Mouse (Mus musculus) urinary bladder, postnatal 36 days (tissue): ENCODE results near the gene Epha10.
A peak's percentile ranks its signal among the peaks of the same experiment; 100 is the strongest.

Experiments used
- DNase-seq, 2 experiments: peaks; one replicate each; pipeline ENCODE4 v3.0.0; 2022; ENCODE audit warnings: low spot score in 2 of 2, mixed read lengths in 1 of 2

The Epha10 gene

DNA sequence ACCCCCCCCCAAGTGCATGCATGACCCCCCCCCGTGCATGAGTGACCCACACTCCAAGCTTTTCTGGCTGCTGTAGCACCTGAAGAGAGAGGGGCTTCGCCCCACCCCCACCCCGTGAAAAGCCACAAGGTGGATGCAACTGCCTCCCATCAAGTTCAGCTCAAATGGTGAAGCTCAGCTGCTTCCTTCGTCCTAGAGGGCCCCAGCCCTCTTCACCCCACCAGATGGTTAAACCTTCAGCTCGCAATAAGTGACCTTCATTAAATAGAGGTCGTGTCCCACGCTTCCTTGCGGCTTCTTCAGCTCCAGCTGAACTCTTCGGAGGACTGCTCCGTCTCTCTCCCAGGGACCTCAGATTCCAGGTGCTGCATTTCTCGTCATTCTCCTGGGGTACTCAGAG, at the start of gene Epha10:
Gene Epha10 (plus strand): TSS at position 301 of the 400 bp plus-strand sequence.
- no peak for DNase-seq

DNA sequence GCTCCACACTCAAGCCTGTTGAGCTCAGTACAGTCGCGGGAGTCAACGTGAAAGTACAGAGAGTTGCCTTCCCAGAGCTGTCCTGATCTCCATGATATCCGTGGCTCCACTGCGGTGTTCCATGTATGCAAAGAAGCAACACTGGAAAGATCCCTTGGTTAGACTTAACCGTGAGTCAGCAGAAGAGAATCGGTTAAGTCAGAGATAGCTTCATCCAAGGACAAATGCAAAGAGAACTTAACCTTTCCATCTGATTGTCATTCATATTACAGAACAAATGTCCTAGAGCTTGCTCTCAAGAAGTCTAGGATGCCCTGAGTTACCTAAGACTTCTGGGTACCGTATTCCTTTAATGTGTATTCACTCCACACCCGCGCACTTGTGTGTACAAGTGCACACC, 47.9 kb upstream of the Epha10 start:
- no peak for DNase-seq

DNA sequence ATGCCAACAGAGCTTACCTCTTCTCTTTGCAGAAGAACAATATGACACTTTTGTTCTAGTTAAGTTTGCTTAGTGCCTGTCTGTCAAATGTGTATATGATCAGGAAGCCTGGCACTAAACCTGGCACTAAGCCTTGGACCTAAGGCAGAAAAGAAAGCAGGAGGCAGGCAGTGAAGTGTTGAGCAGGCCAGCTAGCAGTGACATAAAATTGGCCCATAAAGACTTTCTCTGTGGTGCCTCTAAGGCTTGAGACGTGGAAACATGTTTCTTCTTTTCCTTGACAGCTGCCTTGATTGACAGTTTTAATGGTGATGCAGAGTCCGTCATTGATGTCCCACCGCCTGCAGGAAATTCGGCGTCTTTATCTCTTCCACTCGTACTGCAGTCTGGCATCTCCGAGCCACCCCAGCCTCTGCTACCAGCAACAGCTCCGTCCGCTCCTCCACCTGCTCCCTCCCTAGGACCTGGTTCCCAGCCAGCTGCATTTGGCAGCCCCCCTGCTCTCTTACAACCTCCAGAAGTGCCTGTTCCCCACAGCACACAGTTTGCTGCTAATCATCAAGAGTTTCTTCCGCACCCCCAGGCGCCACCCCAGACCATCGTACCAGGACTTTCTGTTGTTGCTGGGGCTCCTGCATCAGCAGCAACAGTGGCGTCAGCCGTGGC, 42.5 kb upstream of the Epha10 start:
- no peak for DNase-seq

DNA sequence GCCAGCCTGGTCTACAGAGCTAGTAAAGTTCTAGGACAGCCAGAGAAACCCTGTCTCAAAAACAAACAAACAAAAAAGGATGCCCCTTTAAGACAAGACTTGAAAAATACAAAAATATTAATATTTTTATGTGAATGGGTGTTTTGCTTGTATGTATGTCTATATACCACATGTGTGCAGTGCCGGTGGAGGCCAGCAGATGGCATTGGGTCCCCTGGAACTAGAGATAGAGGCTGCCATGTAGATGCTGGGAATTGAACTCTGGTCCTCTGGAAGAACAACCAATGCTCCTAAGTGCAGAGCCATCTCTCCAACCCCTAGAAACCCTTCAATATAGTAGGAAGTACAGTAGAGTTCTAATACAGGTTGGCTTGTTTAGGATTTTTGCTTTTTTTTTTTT, 39.7 kb upstream of the Epha10 start:
- DNase-seq: no peak

DNA sequence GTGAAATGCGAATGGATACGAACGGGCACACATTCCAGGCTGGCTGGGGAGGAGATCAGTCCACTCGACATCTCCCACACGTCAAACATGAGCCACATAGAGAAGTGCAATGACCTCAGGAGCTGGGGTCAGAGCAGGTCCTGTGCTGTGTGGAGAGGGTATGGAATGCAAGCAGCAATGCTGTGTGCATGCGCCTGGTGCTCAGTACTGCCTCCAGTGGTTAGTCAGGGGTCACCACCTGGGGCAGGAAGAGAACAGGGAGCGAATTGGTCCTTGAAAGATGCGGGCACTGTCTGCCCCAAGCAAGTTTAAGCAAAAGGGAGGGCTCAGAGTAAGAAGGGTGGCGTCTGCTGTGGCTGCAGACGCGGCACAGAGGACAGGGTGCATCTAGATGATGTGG, 37.2 kb upstream of the Epha10 start:
- DNase-seq: no peak

DNA sequence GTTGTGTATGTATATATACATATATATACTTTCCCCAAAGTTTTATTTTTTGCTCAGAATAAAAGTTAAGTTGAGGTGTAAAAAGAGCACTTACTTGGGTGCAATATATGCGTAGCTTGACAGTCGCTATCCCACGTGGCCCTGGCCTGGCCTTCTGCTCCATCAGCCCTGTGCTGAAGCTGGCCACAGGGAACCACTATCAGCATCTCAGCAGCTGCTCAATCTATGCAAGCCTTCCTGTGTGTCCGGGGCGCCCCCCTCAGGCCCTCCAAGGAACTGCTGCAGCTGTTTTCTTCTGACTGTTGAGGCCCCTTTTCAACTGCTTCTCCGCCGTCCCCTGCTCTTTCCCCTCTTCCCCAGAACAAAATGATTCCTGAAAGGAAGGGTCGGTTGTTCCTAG, 33.1 kb upstream of the Epha10 start:
- peak; percentile 62 to 72 for DNase-seq

DNA sequence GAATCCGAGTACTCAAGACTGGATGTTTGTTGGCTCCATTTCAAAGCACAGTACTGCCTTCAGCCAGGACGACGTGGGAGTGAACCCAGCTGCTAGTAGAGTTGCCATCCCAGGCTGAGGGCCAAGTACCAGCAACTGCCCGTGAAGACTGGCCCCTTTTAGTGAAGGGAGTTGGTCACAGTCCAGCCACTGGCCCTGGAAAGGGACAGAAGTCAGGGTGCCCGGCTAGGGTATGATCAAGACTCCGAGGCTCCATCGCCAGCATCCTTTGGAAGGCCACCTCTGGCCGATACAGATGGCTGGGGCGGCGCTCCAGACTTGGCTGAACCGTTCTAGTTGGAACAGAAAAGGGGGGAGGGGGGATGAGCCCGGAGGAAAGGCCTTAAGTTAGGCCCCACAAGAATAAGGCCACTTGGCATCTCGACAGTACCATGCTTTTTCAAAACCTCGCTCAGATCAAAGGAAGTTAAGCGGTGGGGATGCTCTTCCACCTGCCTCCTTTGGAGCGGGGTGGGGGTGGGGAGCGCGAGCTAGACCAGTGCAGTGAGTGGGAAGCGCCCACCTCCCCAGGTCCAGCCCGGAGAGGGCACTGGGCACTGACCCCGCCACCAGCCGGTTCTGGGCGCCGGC, 31.0 kb upstream of the Epha10 start:
- DNase-seq: peak; percentile 18 to 54

DNA sequence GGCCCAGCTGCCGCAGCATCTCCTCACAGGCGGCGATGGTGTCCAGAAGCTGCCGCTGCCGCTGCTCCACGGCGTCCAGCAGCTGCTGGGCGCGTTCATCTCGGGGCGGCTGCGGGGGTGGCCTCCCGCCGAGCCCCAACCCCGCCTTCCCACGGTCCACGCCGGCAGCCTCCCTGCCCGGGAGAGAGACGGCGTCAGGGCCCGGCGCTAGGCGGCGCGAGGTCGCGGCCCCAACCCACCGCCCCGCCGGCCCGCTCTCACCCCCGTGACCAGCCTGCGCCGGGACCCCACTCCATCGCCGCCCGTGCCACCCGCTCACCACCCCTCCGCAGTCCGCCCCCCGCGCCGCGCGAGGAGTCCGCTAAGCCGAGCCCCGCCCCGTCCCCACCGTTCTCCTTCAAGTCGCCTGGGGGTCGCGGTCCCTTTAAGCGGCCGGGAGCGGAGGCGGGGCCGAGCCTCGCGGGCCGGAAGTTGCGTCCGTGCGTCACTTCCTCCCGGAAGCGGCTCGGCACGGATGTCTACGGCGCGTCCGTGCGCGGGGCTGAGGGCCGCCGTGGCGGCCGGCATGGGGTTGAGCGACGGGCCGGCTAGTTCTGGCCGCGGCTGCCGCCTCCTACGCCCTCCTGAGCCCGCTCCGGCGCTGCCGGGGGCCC, 30.3 kb upstream of the Epha10 start, which contains the start of gene Yrdc:
Gene Yrdc (plus strand): TSS at position 419 of the 653 bp plus-strand sequence.
- DNase-seq: peak; percentile 92 to 93

DNA sequence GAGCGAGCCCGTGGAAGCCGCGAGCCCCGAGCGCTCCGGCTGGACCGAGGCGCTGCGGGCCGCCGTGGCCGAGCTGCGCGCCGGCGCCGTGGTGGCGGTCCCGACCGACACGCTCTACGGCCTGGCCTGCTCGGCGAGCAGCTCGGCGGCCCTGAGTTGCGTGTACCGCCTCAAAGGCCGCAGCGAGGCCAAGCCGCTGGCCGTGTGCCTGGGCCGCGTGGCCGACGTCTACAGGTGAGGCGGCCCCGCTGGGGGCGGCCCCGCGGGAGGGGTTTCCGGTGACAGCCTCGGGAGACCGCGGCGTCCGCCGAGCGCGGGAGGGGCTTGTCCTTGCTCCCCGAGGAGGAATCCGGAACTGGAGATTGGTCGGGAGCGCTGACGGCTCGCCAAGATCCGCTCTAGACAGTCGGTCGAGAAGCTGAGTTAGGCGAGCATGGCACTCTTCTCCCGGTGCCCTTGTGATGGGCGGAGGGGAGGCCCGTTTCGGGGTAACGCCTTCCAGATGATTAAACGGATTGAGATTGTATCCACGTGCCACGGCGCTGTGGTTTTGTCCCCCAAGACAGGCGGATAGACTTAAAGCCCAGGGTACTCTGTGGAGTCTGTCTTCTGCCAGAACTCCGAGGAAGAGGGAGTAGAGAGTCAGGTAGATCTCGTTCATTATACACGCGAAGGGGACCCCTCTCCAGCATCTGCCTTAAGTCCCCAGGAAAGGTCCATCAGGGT, 29.6 kb upstream of the Epha10 start, which contains the start of gene 1110065P20Rik:
Gene 1110065P20Rik (minus strand): TSS at position 264 of the 726 bp plus-strand sequence.
- peak; percentile 64 to 78 for DNase-seq

DNA sequence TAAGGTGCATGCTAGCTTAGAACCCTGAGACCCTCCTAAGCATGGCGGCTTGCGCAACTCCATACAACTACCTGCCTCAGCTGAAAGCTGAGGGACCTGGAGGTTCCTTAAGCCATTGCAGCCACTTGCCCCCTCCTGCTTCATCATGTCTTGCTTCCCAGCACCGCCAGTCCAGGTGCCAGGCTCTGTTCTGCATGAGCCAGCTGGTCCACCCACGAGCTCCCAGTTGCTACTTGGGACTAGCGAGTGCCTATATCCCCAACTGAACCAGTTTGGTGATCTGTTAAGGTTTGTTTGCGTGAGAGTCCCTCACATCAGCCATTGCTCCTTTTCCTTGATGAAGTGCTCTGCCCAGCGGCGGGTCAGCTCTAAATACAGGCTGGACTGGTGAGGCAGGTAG, 24.4 kb upstream of the Epha10 start:
- DNase-seq: no peak

DNA sequence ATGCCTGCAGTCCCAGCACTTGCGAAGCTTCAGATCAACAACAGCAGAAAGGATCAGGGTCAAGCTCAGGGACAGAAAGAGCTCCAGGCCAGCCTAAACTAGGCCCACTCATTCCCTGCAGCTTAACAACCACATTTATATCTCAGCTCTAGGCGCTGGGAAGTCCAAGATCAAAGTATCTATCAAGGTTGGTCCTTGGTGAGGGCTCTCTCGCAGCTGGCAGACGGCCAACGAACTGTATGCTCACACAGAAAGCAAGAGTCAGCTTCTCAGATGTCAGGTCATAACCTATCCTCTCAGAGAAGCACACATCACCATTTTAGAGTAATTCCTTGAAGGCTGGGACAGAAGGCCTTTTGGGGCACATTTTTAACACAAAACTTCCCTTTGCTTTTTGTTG, 22.3 kb upstream of the Epha10 start:
- DNase-seq: no peak

DNA sequence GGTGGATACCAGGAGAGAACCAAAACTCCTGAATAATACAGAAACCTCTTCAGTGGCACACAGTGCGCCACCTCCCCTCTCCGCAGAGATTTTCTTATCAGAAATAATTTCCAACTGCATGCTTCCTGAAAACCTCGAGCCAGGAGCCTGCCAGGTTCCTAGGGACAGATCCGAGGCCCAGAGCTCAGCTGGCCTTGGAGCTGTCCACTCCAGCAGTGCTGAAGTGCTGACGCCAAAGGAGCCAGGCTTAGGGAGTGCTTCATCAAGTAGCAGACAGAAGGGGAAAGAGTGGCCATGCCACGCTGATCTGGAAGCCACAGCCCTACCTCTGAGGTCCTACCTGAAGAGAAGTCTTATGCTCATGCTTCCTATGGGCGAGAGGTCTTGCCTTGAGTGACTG, 20.3 kb upstream of the Epha10 start:
- peak; percentile 32 to 57 for DNase-seq

DNA sequence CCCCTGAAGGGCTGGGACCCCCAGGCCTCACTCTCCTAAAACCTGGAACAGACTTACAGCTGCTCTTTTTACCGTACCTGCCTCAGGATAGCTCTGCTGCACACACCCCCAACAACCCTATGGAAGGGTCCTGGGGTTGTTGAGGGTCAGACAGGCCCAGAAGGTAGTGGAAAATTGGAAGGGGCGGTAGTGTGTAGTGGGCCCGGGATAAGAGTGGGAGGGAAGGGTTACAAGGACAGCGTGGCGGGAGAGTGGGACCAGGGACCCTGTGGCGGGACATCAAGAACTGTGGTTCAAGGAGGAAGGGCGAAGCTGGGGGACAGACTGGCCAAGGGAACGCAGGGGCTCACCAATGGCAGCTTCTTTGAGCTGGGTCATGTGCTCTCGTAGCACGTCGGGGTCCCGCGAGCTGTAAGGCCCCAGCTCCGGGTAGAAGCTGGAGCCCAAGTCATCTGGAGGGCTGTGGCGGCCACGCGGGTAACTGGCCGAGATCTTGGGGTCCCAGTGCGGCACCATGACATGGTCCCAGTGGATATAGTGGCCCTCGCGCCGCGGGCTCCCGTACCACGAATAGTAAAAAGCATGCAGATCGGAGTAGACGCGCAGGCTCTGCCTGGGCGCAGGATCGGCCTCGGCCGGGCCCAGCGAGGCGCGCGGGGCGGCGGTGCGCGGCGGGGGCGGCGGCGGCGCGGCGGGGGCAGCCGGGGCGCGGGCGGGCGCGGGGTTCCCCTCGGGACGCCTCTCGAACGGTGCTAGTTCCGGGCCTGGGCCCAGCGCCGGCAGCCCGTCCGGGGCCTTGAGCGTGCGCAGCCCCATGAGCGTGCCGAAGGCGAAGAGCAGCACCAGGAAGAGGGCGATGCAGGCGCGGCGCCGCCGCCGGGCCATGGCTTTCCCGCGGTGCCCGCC, 19.2 kb upstream of the Epha10 start, which contains the start of gene Maneal:
Gene Maneal (minus strand): TSS at position 889 of the 906 bp plus-strand sequence.
- DNase-seq: no peak

DNA sequence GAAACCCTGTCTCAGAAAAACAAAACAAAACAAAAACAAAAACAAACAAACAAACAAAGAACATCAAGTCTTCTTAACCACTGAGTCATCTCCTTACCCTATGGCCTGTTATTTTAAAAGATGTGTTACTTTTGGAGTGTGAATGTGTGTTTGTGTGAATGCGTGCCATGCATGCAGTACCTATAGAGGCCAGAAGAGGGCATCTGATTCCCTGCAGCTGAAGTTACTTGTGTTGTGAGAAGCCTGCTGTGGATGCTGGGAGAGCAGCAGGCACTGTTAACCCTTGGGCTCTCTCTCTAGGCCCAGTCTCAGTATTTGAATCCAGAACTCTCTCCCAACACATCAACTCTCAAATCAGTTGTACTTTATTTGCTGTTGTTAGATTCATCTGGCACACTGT, 8.0 kb upstream of the Epha10 start:
- no peak for DNase-seq

DNA sequence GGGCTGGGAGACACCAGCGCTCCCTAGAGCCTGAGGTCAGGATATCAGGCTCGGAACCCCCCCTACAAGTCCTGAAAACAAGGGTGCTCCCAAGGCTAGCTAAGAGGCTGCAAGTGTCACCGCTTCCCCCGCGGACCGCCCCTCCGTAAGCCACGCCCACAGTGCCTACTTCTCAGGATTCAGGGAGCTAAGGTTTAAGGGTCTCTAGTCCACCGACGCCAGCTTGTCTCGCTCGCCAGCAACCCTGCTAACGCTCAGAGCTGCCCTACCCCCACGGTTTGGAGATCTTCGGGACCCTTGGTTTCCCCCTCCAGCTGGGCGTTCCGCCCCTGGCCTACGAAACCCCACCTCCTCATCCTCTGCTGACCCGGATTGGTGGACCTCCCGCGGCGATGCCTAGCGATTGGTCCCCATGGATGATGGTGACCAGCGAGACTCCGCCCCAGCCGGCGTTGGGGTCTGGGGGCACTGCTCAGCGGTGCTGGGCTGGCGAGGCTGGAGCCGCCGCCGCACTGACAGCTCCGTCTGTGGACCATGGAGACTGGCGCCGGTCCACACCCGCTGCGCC, 726 bp downstream of the Epha10 start:
- DNase-seq: no peak

DNA sequence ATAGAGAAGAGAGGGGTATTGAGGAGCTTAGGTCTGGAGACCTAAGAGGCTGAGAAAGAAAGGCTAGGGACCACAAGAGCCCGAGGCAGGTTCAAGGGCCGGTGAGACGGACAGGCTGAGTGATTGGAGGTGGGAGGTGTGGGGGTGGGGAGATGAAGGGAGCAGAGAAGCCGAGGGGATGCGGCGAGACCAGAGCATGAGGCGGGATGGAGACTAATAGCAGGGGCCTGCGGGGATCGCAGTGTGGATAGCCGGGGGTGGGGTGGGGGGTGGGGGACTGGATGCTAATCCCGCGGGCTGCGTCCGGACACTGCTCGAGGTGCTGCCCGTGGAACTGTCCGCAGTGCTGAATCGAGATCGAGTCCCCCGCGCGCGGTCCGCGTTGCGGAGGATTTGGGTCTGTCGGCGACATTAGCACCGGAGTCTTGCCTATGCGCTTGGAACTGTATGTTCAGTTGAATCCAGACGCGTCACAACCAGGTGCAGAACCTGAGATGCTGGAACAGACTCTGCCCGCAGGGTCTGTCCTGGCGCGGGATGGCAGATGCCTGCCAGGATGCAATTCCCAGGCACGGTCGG, 1.5 kb downstream of the Epha10 start:
- no peak for DNase-seq

DNA sequence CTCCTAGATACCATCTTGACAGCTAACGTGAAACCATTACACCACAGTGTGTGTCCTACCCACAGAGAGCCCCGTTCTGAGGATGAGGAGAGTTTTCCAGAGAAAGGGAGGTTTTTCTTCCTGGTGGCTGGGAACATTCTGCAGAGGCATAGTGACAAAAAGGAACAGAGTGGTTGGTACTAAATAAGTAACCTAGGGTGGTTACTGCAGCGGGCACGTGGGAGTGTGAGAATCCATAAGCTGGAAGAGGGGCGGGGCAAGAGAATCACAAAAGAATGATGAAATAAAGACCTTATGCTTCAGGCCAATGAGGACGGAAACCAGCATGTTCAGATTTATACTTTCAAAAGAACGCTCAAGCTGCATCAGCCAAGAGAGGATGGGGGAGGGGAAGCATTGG, 8.0 kb downstream of the Epha10 start:
- no peak for DNase-seq

DNA sequence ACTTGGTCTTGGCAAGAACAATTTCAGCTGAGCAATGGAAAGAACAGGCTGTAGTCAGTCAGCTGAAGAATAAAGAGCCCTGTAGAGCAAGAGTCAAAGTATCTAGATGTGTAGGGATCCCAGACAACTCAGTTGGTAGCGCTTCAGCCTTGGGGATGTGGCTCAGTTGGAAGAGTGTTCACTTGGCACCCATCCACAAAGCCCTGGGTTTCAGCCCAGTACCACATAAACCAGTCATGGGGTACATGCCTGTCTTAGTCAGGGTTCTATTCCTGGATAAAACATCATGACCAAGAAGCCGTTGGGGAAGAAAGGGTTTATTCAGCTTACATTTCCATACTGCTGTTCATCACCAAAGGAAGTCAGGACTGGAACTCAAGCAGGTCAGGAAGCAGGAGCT, 9.2 kb downstream of the Epha10 start:
- DNase-seq: no peak

DNA sequence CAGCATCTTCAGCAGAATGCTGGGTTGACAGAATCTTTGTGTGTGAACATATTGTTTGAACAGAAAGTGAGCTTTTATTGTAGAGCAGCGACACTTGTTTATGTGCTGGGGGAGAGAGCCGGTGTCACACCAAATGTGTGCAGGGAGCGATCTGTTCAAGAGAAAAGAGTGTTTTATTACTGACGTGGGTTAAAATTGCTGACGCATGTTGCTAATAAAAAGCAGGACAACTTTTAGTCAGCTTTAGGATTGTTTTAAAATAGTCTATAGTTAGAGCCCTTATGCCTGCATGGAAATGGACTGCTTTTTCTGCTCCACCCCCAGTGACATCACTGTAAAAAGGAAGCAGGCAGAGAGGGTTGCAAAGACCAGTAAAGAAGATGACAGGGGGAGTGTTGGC, 10.1 kb downstream of the Epha10 start:
- no peak for DNase-seq

DNA sequence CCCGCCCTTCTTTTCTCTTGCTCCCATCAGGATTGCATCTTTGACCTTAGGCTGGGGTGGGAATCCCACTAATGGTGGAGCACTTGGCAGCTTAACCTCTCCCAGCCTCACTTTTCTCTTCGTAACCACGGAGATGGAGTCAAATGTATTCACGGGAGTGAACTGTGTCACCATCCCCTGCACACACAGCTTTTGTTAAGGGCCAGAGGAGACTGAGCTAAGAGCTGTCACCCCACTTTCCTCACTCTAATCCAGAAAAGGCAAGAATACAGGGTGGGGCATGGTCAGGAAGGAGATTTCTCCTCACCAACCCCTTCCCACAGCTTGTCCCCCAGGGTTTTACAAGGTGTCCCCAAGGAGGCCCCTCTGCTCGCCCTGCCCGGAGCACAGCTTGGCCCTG, 13.1 kb downstream of the Epha10 start:
- no peak for DNase-seq
